Mouse (Mus musculus) layer of hippocampus, adult 8-10 months (tissue): ENCODE measurements around the gene Pole. TPM values are rescaled to one million over a fixed set of nuclear protein-coding genes. Genes with fewer than 3 reads are reported as not detected.

Source experiments
- DNase-seq, 2 experiments: peaks; one replicate each; pipeline ENCODE4 v3.0.0; 2022; ENCODE audit warnings: low spot score in 2 of 2
- total RNA-seq, 4 experiments: library from RNA; stranded (reverse); gene quantifications; 2 replicates each; pipeline ENCODE4 v1.2.4; 2022

The Pole gene
- total RNA-seq: 1 to 10 TPM; 1.4 to 2.2 (median 2.1) TPM

- peak; percentile 75 to 76 for DNase-seq
These were observed at the start of gene Pole, which contains the start of gene Pxmp2 for GRCm38 (mm10) chr5:110285770-110286445. Pole (plus strand) TSS chr5:110286306. Pxmp2 (minus strand) TSS chr5:110286186.

GRCm38 (mm10) chr5:110244091-110244490 is 42.0 kb upstream of the Pole start:
- no peak for DNase-seq

GRCm38 (mm10) chr5:110266941-110267340 is 19.2 kb upstream of the Pole start:
- no peak for DNase-seq

- DNase-seq: peak; percentile 57 to 85
These were observed 16.7 kb upstream of the Pole start, which contains the start of gene Pgam5 for GRCm38 (mm10) chr5:110269141-110270101. Pgam5 (minus strand) TSS chr5:110269913.

GRCm38 (mm10) chr5:110270242-110270641 is 15.9 kb upstream of the Pole start:
- DNase-seq: no peak

GRCm38 (mm10) chr5:110274147-110274546 is 12.0 kb upstream of the Pole start:
- no peak for DNase-seq

GRCm38 (mm10) chr5:110274846-110275245 is 11.3 kb upstream of the Pole start:
- DNase-seq: no peak

GRCm38 (mm10) chr5:110276391-110276790 is 9.7 kb upstream of the Pole start:
- no peak for DNase-seq

GRCm38 (mm10) chr5:110276910-110277309 is 9.2 kb upstream of the Pole start:
- DNase-seq: no peak

- no peak for DNase-seq
These were observed 4.1 kb upstream of the Pole start for GRCm38 (mm10) chr5:110281984-110282383.

GRCm38 (mm10) chr5:110284536-110284935 is 1.6 kb upstream of the Pole start:
- DNase-seq: no peak

- no peak for DNase-seq
These were observed 950 bp upstream of the Pole start for GRCm38 (mm10) chr5:110285156-110285555.

- no peak for DNase-seq
These were observed 459 bp downstream of the Pole start for GRCm38 (mm10) chr5:110286446-110287083.

- DNase-seq: no peak
These were observed 974 bp downstream of the Pole start for GRCm38 (mm10) chr5:110287084-110287475.

- DNase-seq: no peak
These were observed 5.5 kb downstream of the Pole start for GRCm38 (mm10) chr5:110291649-110292048.

GRCm38 (mm10) chr5:110296637-110297036 is 10.5 kb downstream of the Pole start:
- no peak for DNase-seq

- no peak for DNase-seq
These were observed 14.5 kb downstream of the Pole start for GRCm38 (mm10) chr5:110300591-110300990.

GRCm38 (mm10) chr5:110308861-110309260 is 22.8 kb downstream of the Pole start:
- DNase-seq: no peak

GRCm38 (mm10) chr5:110313127-110313526 is 27.0 kb downstream of the Pole start:
- DNase-seq: no peak

- no peak for DNase-seq
These were observed 44.4 kb downstream of the Pole start for GRCm38 (mm10) chr5:110330508-110330907.

GRCm38 (mm10) chr5:110338792-110339191 is 52.7 kb downstream of the Pole start:
- no peak for DNase-seq
